Mouse (Mus musculus) forebrain, postnatal 0 days (tissue): ENCODE measurements around the gene Pla2g10. TPM values are rescaled to one million over a fixed set of nuclear protein-coding genes. Genes with fewer than 3 reads are reported as not detected.
A peak's percentile ranks its signal among the peaks of the same experiment; 100 is the strongest.
"Not testable (repeated sequence)": the region's sequence is repeated elsewhere in the genome, so short reads cannot be mapped to it uniquely, and the experiment has no call there.

Experiments used
- ATAC-seq: fragments of 200-750 bp; cut with Nextera tagmentation; 2 replicates; pipeline ENCODE4 v1.8.0; 2017; ENCODE audit warnings: mild to moderate bottlenecking, moderate library complexity
- DNase-seq: peaks from one replicate; pipeline ENCODE4 v3.0.0-alpha.2; 2015
- H3K27ac ChIP-seq: fragments of 300-500 bp; sonication (generic); 2 replicates; pipeline ENCODE4 v1.5.1; 2014; ENCODE audit warnings: low read depth, mild to moderate bottlenecking, antibody characterized with exemption, low read length, moderate library complexity, mixed read lengths
- H3K27me3 ChIP-seq: fragments of 300-500 bp; sonication (generic); 2 replicates; pipeline ENCODE4 v1.6.1; 2014; ENCODE audit warnings: mild to moderate bottlenecking, low read length, mixed read lengths; ENCODE audit not compliant: insufficient read depth
- H3K36me3 ChIP-seq: fragments of 300-500 bp; sonication (generic); 2 replicates; pipeline ENCODE4 v1.6.1; 2014; ENCODE audit warnings: mild to moderate bottlenecking, moderate library complexity; ENCODE audit not compliant: insufficient read depth
- H3K4me1 ChIP-seq: fragments of 300-500 bp; sonication (generic); 2 replicates; pipeline ENCODE4 v1.6.1; 2014; ENCODE audit warnings: antibody characterized with exemption; ENCODE audit not compliant: insufficient read depth
- H3K4me2 ChIP-seq: fragments of 300-500 bp; sonication (generic); 2 replicates; pipeline ENCODE4 v1.6.1; 2014; ENCODE audit warnings: low read depth, mild to moderate bottlenecking, moderate library complexity
- H3K4me3 ChIP-seq: fragments of 300-500 bp; sonication (generic); 2 replicates; pipeline ENCODE4 v1.5.1; 2014; ENCODE audit warnings: low read depth, low read length, mixed read lengths
- H3K9ac ChIP-seq: fragments of 300-500 bp; sonication (generic); 2 replicates; pipeline ENCODE4 v1.6.1; 2014; ENCODE audit warnings: mild to moderate bottlenecking
- H3K9me3 ChIP-seq: fragments of 300-500 bp; sonication (generic); 2 replicates; pipeline ENCODE4 v1.6.1; 2016; ENCODE audit warnings: low read length
- CTCF ChIP-seq: sonication (generic); IDR thresholded peaks from 2 replicates; pipeline ENCODE4 v1.5.1; 2016; ENCODE audit warnings: antibody characterized with exemption, control low read depth, low read depth
- WGBS: fragments of 180-500 bp; shearing (Covaris S2); extraction: QIAGEN DNeasy Blood & Tissue Kit; methylation state at CpG from one replicate; pipeline ENCODE4 v1.1.7; 2014; 5-methylcytosine and 5-hydroxymethylcytosine counted together
- polyA plus RNA-seq: library from polyadenylated mRNA; unstranded; fragments of >200 nt; fragmentation: Nextera tagmentation; extraction: Ambion mirVana; gene quantifications from 2 replicates; pipeline ENCODE4 v1.2.1, GENCODE M21; 2015
- total RNA-seq: library from RNA; depleted of rRNA; stranded (reverse); fragments of >200 nt; gene quantifications from 2 replicates; pipeline ENCODE4 v1.2.3, GENCODE M21; 2014

Pla2g10 gene
- total and polyA plus RNA-seq, 2 experiments from 2014 or later = 0.16 TPM; not detected in 1

GRCm38 (mm10) chr16:13748124-13748523, 17.3 kb upstream of the Pla2g10 start:
- Histone ChIP-seq H3K4me3 (no peak overlapping the region), H3K27ac (no peak overlapping the region), H3K4me2 (no peak overlapping the region), H3K27me3 (no peaks in the 10 kb centered on the region), H3K36me3 (no peaks in the 10 kb centered on the region), H3K4me1 (no peaks in the 10 kb centered on the region), H3K9ac (no peak overlapping the region), H3K9me3 (no peaks in the 10 kb centered on the region)
- no peak for DNase-seq
- TF ChIP-seq CTCF = no peak
- WGBS = 71% methylated on average over 3 of the region's 3 CpGs
- no peak for ATAC-seq

- no peak overlapping the region for H3K9ac ChIP-seq
These were observed 16.9 kb upstream of the Pla2g10 start for GRCm38 (mm10) chr16:13747708-13748107.

GRCm38 (mm10) chr16:13740844-13741243, 10.1 kb upstream of the Pla2g10 start:
- H3K4me2 ChIP-seq = no peak overlapping the region
- H3K36me3 ChIP-seq = no peaks in the 10 kb centered on the region
- no peak for TF ChIP-seq CTCF
- no peaks in the 10 kb centered on the region for H3K4me1 ChIP-seq
- no peak overlapping the region for H3K4me3 ChIP-seq
- no peaks in the 10 kb centered on the region for H3K27me3 ChIP-seq
- ATAC-seq (no peak), DNase-seq (no peak)
- no peak overlapping the region for H3K27ac ChIP-seq
- WGBS = 74% methylated on average over 2 of the region's 2 CpGs
- H3K9me3 ChIP-seq = no peaks in the 10 kb centered on the region
- no peak overlapping the region for H3K9ac ChIP-seq

More at GRCm38 (mm10) chr16:13747708-13748107, 16.9 kb upstream of the Pla2g10 start:
- 94% methylated on average over 8 of the region's 8 CpGs for WGBS
- no peaks in the 10 kb centered on the region for H3K9me3 ChIP-seq
- no peak overlapping the region for H3K4me3 ChIP-seq
- H3K27ac ChIP-seq = no peak overlapping the region
- H3K4me2 ChIP-seq = no peak overlapping the region
- H3K36me3 ChIP-seq = no peaks in the 10 kb centered on the region
- no peak for TF ChIP-seq CTCF
- no peaks in the 10 kb centered on the region for H3K4me1 ChIP-seq
- ATAC-seq = no peak
- H3K27me3 ChIP-seq = no peaks in the 10 kb centered on the region
- no peak for DNase-seq

- not testable (repeated sequence) for DNase-seq, H3K27ac ChIP-seq, ATAC-seq, H3K9me3 ChIP-seq, H3K9ac ChIP-seq, H3K36me3 ChIP-seq, H3K4me3 ChIP-seq, H3K4me2 ChIP-seq, H3K27me3 ChIP-seq, H3K4me1 ChIP-seq
- 57% methylated on average over 4 of the region's 4 CpGs for WGBS
These were observed 8.3 kb upstream of the Pla2g10 start for GRCm38 (mm10) chr16:13739044-13739443.

GRCm38 (mm10) chr16:13735977-13736376, 5.2 kb upstream of the Pla2g10 start:
- ATAC-seq (no peak), DNase-seq (no peak)
- 92% methylated on average over 8 of the region's 8 CpGs for WGBS
- H3K9me3 ChIP-seq = no peaks in the 10 kb centered on the region
- no peaks in the 10 kb centered on the region for H3K27me3 ChIP-seq
- TF ChIP-seq CTCF = no peak
- no peak overlapping the region for H3K9ac ChIP-seq
- no peak overlapping the region for H3K4me2 ChIP-seq
- H3K4me1 ChIP-seq = no peaks in the 10 kb centered on the region
- no peaks in the 10 kb centered on the region; the same call in 1 of the 2 replicates for H3K36me3 ChIP-seq
- H3K4me3 ChIP-seq = no peak overlapping the region
- no peak overlapping the region for H3K27ac ChIP-seq

GRCm38 (mm10) chr16:13733518-13734137, 2.8 kb upstream of the Pla2g10 start:
- DNase-seq = peak; percentile 72
- H3K27ac ChIP-seq = no peak overlapping the region
- H3K4me2 ChIP-seq = no peak overlapping the region
- H3K9me3 ChIP-seq = no peaks in the 10 kb centered on the region
- peak; percentile 80 for TF ChIP-seq CTCF
- ATAC-seq = peak; percentile 59; the same call in 1 of the 2 replicates
- H3K4me3 ChIP-seq = no peak overlapping the region
- H3K36me3 ChIP-seq = no peaks in the 10 kb centered on the region; the same call in 1 of the 2 replicates
- 25% methylated on average over 9 of the region's 9 CpGs for WGBS
- H3K27me3 ChIP-seq = no peaks in the 10 kb centered on the region
- H3K4me1 ChIP-seq = no peaks in the 10 kb centered on the region
- no peak overlapping the region for H3K9ac ChIP-seq

GRCm38 (mm10) chr16:13732786-13733185, 2.0 kb upstream of the Pla2g10 start:
- no peak overlapping the region for H3K9ac ChIP-seq
- H3K4me1 ChIP-seq = no peaks in the 10 kb centered on the region
- H3K27me3 ChIP-seq = no peaks in the 10 kb centered on the region
- no peaks in the 10 kb centered on the region; the same call in 1 of the 2 replicates for H3K36me3 ChIP-seq
- H3K4me3 ChIP-seq = no peak overlapping the region
- H3K4me2 ChIP-seq = no peak overlapping the region
- no peak for ATAC-seq
- TF ChIP-seq CTCF = no peak
- WGBS = 88% methylated on average over 3 of the region's 3 CpGs
- no peak overlapping the region for H3K27ac ChIP-seq
- DNase-seq = no peak
- H3K9me3 ChIP-seq = no peaks in the 10 kb centered on the region
